Mouse (Mus musculus) brain, embryonic 14.5 days (tissue): Measurements from ENCODE around the gene Dcpp2.

Source experiments
- CTCF ChIP-seq: fragments of 200-500 bp; IDR thresholded peaks from 2 replicates; pipeline ENCODE4 v1.5.1; 2012; ENCODE audit warnings: inconsistent platforms, mild to moderate bottlenecking, moderate library complexity, borderline replicate concordance; ENCODE audit not compliant: insufficient read depth, insufficient read length; ENCODE audit errors: extremely low read depth
- POLR2A ChIP-seq: fragments of 200-500 bp; IDR thresholded peaks from 2 replicates; pipeline ENCODE4 v1.6.1; 2012; ENCODE audit warnings: mild to moderate bottlenecking, inconsistent platforms, borderline replicate concordance; ENCODE audit not compliant: poor library complexity, insufficient read depth, insufficient read length, severe bottlenecking; ENCODE audit errors: extremely low read depth

- no peak for TF ChIP-seq CTCF
- TF ChIP-seq POLR2A = no peak
Observed at GRCm38 (mm10) chr17:23877166-23877565, 3.5 kb upstream of the Dcpp2 start.
